8 mouse cellular contexts compared by ENCODE assay signal in genomic region chr13:112660574-112661381, GRCm38 (mm10). TPM values are rescaled to one million over a fixed set of nuclear protein-coding genes. Genes with fewer than 3 reads are reported as not detected.
DNase-seq lines count a peak whose midpoint lies in the region; ATAC-seq and TF ChIP-seq lines count a peak whose summit lies in the region.

Gene Slc38a9, plus strand, starts transcription at chr13:112660751.

- ATAC-seq in Patski: peak; percentile 98
- peak; percentile 99 for ATAC-seq in hindbrain, embryonic 14.5 days (ENCODE audit: low FRiP score)

- peak; percentile 58 for DNase-seq in Patski (ENCODE audit: low read depth, low spot score)
- peak; percentile 94 to 95 for DNase-seq in cerebellum, postnatal 14 days
- DNase-seq in frontal cortex, postnatal 25 days (ENCODE audit: low spot score in 2 of 2): peak; percentile 78 to 87
- DNase-seq in hindbrain, embryonic 14.5 days (ENCODE audit: low spot score): peak; percentile 95
- DNase-seq in layer of hippocampus, postnatal 36 days: peak; percentile 92 to 94
- peak; percentile 98 for DNase-seq in lung, postnatal 36 days
- peak; percentile 97 for DNase-seq in retina, postnatal 1 day
- peak; percentile 80 to 91 for DNase-seq in urinary bladder, adult 18-20 months (ENCODE audit: low spot score in 2 of 2)

- POLR2A ChIA-PET in Patski (lab: Charles Lee): interaction anchor here (0.6 kb wide), 1 partner anchor 374 kb away, joined by 3 read pairs; no protein-coding TSS in a partner anchor

- H3K4me2 ChIP-seq in hindbrain, embryonic 14.5 days (replicated peaks): peak within 1 kb of the TSS; percentile 77

- H3K4me3 ChIP-seq in hindbrain, embryonic 14.5 days (replicated peaks; ENCODE audit: low read length): peak within 1 kb of the TSS; percentile 68

- H3K4me1 ChIP-seq in hindbrain, embryonic 14.5 days (replicated peaks; ENCODE audit: control insufficient read depth, insufficient read depth, low read length): peaks cover 7% of the 10 kb centered on the region

- peak within 1 kb of the TSS; percentile 73 for H3K9ac ChIP-seq in hindbrain, embryonic 14.5 days

- CTCF ChIA-PET in Patski (lab: Charles Lee): no interaction called here

- in situ Hi-C loops in Patski (cut with MboI; ENCODE audit: low pct_unique_long_range_greater_than_20kb): loop anchor here (25.0 kb wide), 1 partner anchor 602 kb away; no protein-coding TSS in a partner anchor

- WGBS in hindbrain, embryonic 14.5 days: under 1% methylated on average over 33 of the region's 33 CpGs

- peak within 1 kb of the TSS; percentile 82 for H3K27ac ChIP-seq in hindbrain, embryonic 14.5 days

- no peak for TF ChIP-seq CTCF in Patski (IDR thresholded peaks at IDR 0.05)

- no peaks in the 10 kb centered on the region for H3K36me3 ChIP-seq in hindbrain, embryonic 14.5 days (replicated peaks; ENCODE audit: control insufficient read depth, insufficient read depth)

- peaks cover 4% of the 10 kb centered on the region for H3K27me3 ChIP-seq in Patski
- no peaks in the 10 kb centered on the region for H3K27me3 ChIP-seq in hindbrain, embryonic 14.5 days (ENCODE audit: control insufficient read depth, insufficient read depth, low read length)

- H3K9me3 ChIP-seq in hindbrain, embryonic 14.5 days (ENCODE audit: control insufficient read depth, low read length): no peaks in the 10 kb centered on the region

RNA-seq across cellular contexts. Expression of gene Slc38a9, which starts in this region (rescaled TPM):
- 5.4 TPM for polyA plus RNA-seq in Patski (2021)
- 18.5 and 21.0 TPM in 2 replicates for polyA plus RNA-seq in hindbrain, embryonic 14.5 days (2014; fragmentation: Nextera tagmentation; extraction: Ambion mirVana)
- total RNA-seq in layer of hippocampus, postnatal 36 days (2021): 10 to 100 TPM; 28.6 to 32.5 TPM

Comparison
In these comparisons a context has a peak if more than half of its experiments do, and no peak if none do; other contexts are left out.
1. Peak in every context shown above with its lines: DNase-seq, ATAC-seq, H3K4me3 ChIP-seq and H3K27ac ChIP-seq.